Mouse (Mus musculus): ENCODE data around the gene Slc6a1. TPM values are rescaled to one million over a fixed set of nuclear protein-coding genes. Genes with fewer than 3 reads are reported as not detected.

Gene Slc6a1
- polyA plus RNA-seq, 1 experiment = 0.27 TPM

GRCm38 (mm10) chr6:114290184-114290583, 7.7 kb downstream of the Slc6a1 start:
- H3K36me3 ChIP-seq (ENCODE audit: control insufficient read depth, insufficient read depth, low read length) = no peaks in the 10 kb centered on the region
- H3K27ac ChIP-seq (ENCODE audit: control insufficient read depth, insufficient read depth, low read depth, low read length) = no peak overlapping the region
- no peaks in the 10 kb centered on the region for H3K4me1 ChIP-seq (ENCODE audit: control insufficient read depth, insufficient read depth, low read length)
- H3K27me3 ChIP-seq (ENCODE audit: control insufficient read depth, insufficient read depth, low read length) = no peaks in the 10 kb centered on the region
- TF ChIP-seq CTCF (IDR thresholded peaks at IDR 0.05; ENCODE audit: control insufficient read depth, insufficient read depth, insufficient replicate concordance, low read depth, low read length) (no peak), POLR2A (IDR thresholded peaks at IDR 0.05; ENCODE audit: control insufficient read depth, low read depth, low read length) (no peak)
- no peak overlapping the region for H3K4me3 ChIP-seq (ENCODE audit: control insufficient read depth, low read depth, low read length)

- no peaks in the 10 kb centered on the region for H3K36me3 ChIP-seq (ENCODE audit: control insufficient read depth, insufficient read depth, low read length)
- no peak overlapping the region for H3K27ac ChIP-seq (ENCODE audit: control insufficient read depth, insufficient read depth, low read depth, low read length)
- H3K4me1 ChIP-seq (ENCODE audit: control insufficient read depth, insufficient read depth, low read length) = no peaks in the 10 kb centered on the region
- no peaks in the 10 kb centered on the region for H3K27me3 ChIP-seq (ENCODE audit: control insufficient read depth, insufficient read depth, low read length)
- no peak overlapping the region for H3K4me3 ChIP-seq (ENCODE audit: control insufficient read depth, low read depth, low read length)
- TF ChIP-seq CTCF (IDR thresholded peaks at IDR 0.05; ENCODE audit: control insufficient read depth, insufficient read depth, insufficient replicate concordance, low read depth, low read length) (no peak), POLR2A (IDR thresholded peaks at IDR 0.05; ENCODE audit: control insufficient read depth, low read depth, low read length) (no peak)
Measured at GRCm38 (mm10) chr6:114290929-114291328, 8.5 kb downstream of the Slc6a1 start.

GRCm38 (mm10) chr6:114291396-114291795, 9.0 kb downstream of the Slc6a1 start:
- H3K27me3 ChIP-seq (ENCODE audit: control insufficient read depth, insufficient read depth, low read length) = no peaks in the 10 kb centered on the region
- no peak overlapping the region for H3K4me3 ChIP-seq (ENCODE audit: control insufficient read depth, low read depth, low read length)
- H3K4me1 ChIP-seq (ENCODE audit: control insufficient read depth, insufficient read depth, low read length) = no peaks in the 10 kb centered on the region
- no peak overlapping the region for H3K27ac ChIP-seq (ENCODE audit: control insufficient read depth, insufficient read depth, low read depth, low read length)
- TF ChIP-seq CTCF (IDR thresholded peaks at IDR 0.05; ENCODE audit: control insufficient read depth, insufficient read depth, insufficient replicate concordance, low read depth, low read length) (no peak), POLR2A (IDR thresholded peaks at IDR 0.05; ENCODE audit: control insufficient read depth, low read depth, low read length) (no peak)
- H3K36me3 ChIP-seq (ENCODE audit: control insufficient read depth, insufficient read depth, low read length) = no peaks in the 10 kb centered on the region

GRCm38 (mm10) chr6:114293511-114293910, 11.1 kb downstream of the Slc6a1 start:
- Histone ChIP-seq H3K36me3 (ENCODE audit: control insufficient read depth, insufficient read depth, low read length) (no peaks in the 10 kb centered on the region), H3K27me3 (ENCODE audit: control insufficient read depth, insufficient read depth, low read length) (no peaks in the 10 kb centered on the region), H3K4me1 (ENCODE audit: control insufficient read depth, insufficient read depth, low read length) (no peaks in the 10 kb centered on the region), H3K27ac (ENCODE audit: control insufficient read depth, insufficient read depth, low read depth, low read length) (no peak overlapping the region), H3K4me3 (ENCODE audit: control insufficient read depth, low read depth, low read length) (no peak overlapping the region)
- TF ChIP-seq CTCF (IDR thresholded peaks at IDR 0.05; ENCODE audit: control insufficient read depth, insufficient read depth, insufficient replicate concordance, low read depth, low read length) (no peak), POLR2A (IDR thresholded peaks at IDR 0.05; ENCODE audit: control insufficient read depth, low read depth, low read length) (no peak)

- no peak overlapping the region for H3K4me3 ChIP-seq (ENCODE audit: control insufficient read depth, low read depth, low read length)
- no peaks in the 10 kb centered on the region for H3K36me3 ChIP-seq (ENCODE audit: control insufficient read depth, insufficient read depth, low read length)
- no peak overlapping the region for H3K27ac ChIP-seq (ENCODE audit: control insufficient read depth, insufficient read depth, low read depth, low read length)
- TF ChIP-seq CTCF (IDR thresholded peaks at IDR 0.05; ENCODE audit: control insufficient read depth, insufficient read depth, insufficient replicate concordance, low read depth, low read length) (no peak), POLR2A (IDR thresholded peaks at IDR 0.05; ENCODE audit: control insufficient read depth, low read depth, low read length) (no peak)
- no peaks in the 10 kb centered on the region for H3K27me3 ChIP-seq (ENCODE audit: control insufficient read depth, insufficient read depth, low read length)
- no peaks in the 10 kb centered on the region for H3K4me1 ChIP-seq (ENCODE audit: control insufficient read depth, insufficient read depth, low read length)
Measured at GRCm38 (mm10) chr6:114295086-114295485, 12.7 kb downstream of the Slc6a1 start.

- H3K36me3 ChIP-seq (ENCODE audit: control insufficient read depth, insufficient read depth, low read length) = no peaks in the 10 kb centered on the region
- H3K4me3 ChIP-seq (ENCODE audit: control insufficient read depth, low read depth, low read length) = no peak overlapping the region
- no peak overlapping the region for H3K27ac ChIP-seq (ENCODE audit: control insufficient read depth, insufficient read depth, low read depth, low read length)
- H3K27me3 ChIP-seq (ENCODE audit: control insufficient read depth, insufficient read depth, low read length) = no peaks in the 10 kb centered on the region
- TF ChIP-seq CTCF (IDR thresholded peaks at IDR 0.05; ENCODE audit: control insufficient read depth, insufficient read depth, insufficient replicate concordance, low read depth, low read length) = no peak
- TF ChIP-seq POLR2A (IDR thresholded peaks at IDR 0.05; ENCODE audit: control insufficient read depth, low read depth, low read length) = no peak
- H3K4me1 ChIP-seq (ENCODE audit: control insufficient read depth, insufficient read depth, low read length) = no peaks in the 10 kb centered on the region
Measured at GRCm38 (mm10) chr6:114297260-114298002, 15.0 kb downstream of the Slc6a1 start.

GRCm38 (mm10) chr6:114299699-114300098, 17.3 kb downstream of the Slc6a1 start:
- TF ChIP-seq CTCF (IDR thresholded peaks at IDR 0.05; ENCODE audit: control insufficient read depth, insufficient read depth, insufficient replicate concordance, low read depth, low read length) (no peak), POLR2A (IDR thresholded peaks at IDR 0.05; ENCODE audit: control insufficient read depth, low read depth, low read length) (no peak)
- no peak overlapping the region for H3K27ac ChIP-seq (ENCODE audit: control insufficient read depth, insufficient read depth, low read depth, low read length)
- no peaks in the 10 kb centered on the region for H3K36me3 ChIP-seq (ENCODE audit: control insufficient read depth, insufficient read depth, low read length)
- H3K27me3 ChIP-seq (ENCODE audit: control insufficient read depth, insufficient read depth, low read length) = no peaks in the 10 kb centered on the region
- no peaks in the 10 kb centered on the region for H3K4me1 ChIP-seq (ENCODE audit: control insufficient read depth, insufficient read depth, low read length)
- no peak overlapping the region for H3K4me3 ChIP-seq (ENCODE audit: control insufficient read depth, low read depth, low read length)
